Mouse (Mus musculus) liver, embryonic 14.5 days (tissue): ENCODE data around the gene Bcat1.

Source experiments
- CTCF ChIP-seq: IDR thresholded peaks from 2 replicates; pipeline ENCODE4 v1.5.1; 2016; ENCODE audit warnings: antibody characterized with exemption, low read depth, control low read depth
- EP300 ChIP-seq: IDR thresholded peaks from 2 replicates; pipeline ENCODE4 v1.6.1; 2016; ENCODE audit warnings: antibody characterized with exemption, low read depth

GRCm38 (mm10) chr6:145100923-145101322, 24.9 kb upstream of the Bcat1 start:
- TF ChIP-seq CTCF (no peak), EP300 (no peak)
